Mouse (Mus musculus) kidney, postnatal 0 days (tissue): ENCODE data around the gene Rd3. TPM values are rescaled to one million over a fixed set of nuclear protein-coding genes. Genes with fewer than 3 reads are reported as not detected.
A peak's percentile ranks its signal among the peaks of the same experiment; 100 is the strongest.

Source experiments
- ATAC-seq: fragments of 200-750 bp; cut with Nextera tagmentation; replicated peaks from 2 replicates; pipeline ENCODE4 v1.8.0; 2017; ENCODE audit warnings: low read depth, moderate number of reproducible peaks, moderate TSS enrichment, moderate library complexity; ENCODE audit not compliant: low FRiP score
- DNase-seq: peaks from one replicate; pipeline ENCODE4 v3.0.0-alpha.2; 2016; ENCODE audit warnings: low spot score
- H3K27ac ChIP-seq: fragments of 300-500 bp; sonication (generic); 2 replicates; pipeline ENCODE4 v1.5.1; 2014; ENCODE audit warnings: mild to moderate bottlenecking
- H3K27me3 ChIP-seq: fragments of 300-500 bp; sonication (generic); 2 replicates; pipeline ENCODE4 v1.6.1; 2014; ENCODE audit warnings: low read length, mixed read lengths; ENCODE audit not compliant: insufficient read depth
- H3K36me3 ChIP-seq: fragments of 300-500 bp; sonication (generic); 2 replicates; pipeline ENCODE4 v1.6.1; 2014; ENCODE audit warnings: low read length, mixed read lengths; ENCODE audit not compliant: insufficient read depth
- H3K4me1 ChIP-seq: fragments of 300-500 bp; sonication (generic); replicated peaks from 2 replicates; pipeline ENCODE4 v1.6.1; 2014; ENCODE audit warnings: antibody characterized with exemption, low read length, mixed read lengths; ENCODE audit not compliant: insufficient read depth
- H3K4me2 ChIP-seq: fragments of 300-500 bp; sonication (generic); 2 replicates; pipeline ENCODE4 v1.6.1; 2014; ENCODE audit warnings: mild to moderate bottlenecking, low read length, moderate library complexity, mixed read lengths
- H3K4me3 ChIP-seq: fragments of 300-500 bp; sonication (generic); replicated peaks from 2 replicates; pipeline ENCODE4 v1.5.1; 2014; ENCODE audit warnings: low read depth, low read length
- H3K9ac ChIP-seq: fragments of 300-500 bp; sonication (generic); 2 replicates; pipeline ENCODE4 v1.6.1; 2014; ENCODE audit warnings: low read depth, low read length
- H3K9me3 ChIP-seq: fragments of 300-500 bp; sonication (generic); replicated peaks from 2 replicates; pipeline ENCODE4 v1.6.1; 2016; ENCODE audit warnings: low read length, inconsistent platforms, mixed read lengths
- CTCF ChIP-seq: IDR thresholded peaks from 2 replicates; pipeline ENCODE4 v1.5.1; 2016; ENCODE audit warnings: antibody characterized with exemption, low read depth, mild to moderate bottlenecking, moderate library complexity
- WGBS: fragments of 180-500 bp; shearing (Covaris S2); extraction: QIAGEN DNeasy Blood & Tissue Kit; methylation state at CpG from one replicate; pipeline ENCODE4 v1.1.7; 2014; 5-methylcytosine and 5-hydroxymethylcytosine counted together
- polyA plus RNA-seq: library from polyadenylated mRNA; unstranded; fragments of >200 nt; fragmentation: Nextera tagmentation; extraction: Ambion mirVana; gene quantifications from 2 replicates; pipeline ENCODE4 v1.2.1, GENCODE M21; 2015

Gene Rd3
- polyA plus RNA-seq, 1 experiment from 2014 or later = 0.51 TPM

- ATAC-seq = peak; percentile 92
- Histone ChIP-seq H3K9ac (peak overlapping the region; percentile 63), H3K4me3 (peak overlapping the region; percentile 42), H3K9me3 (no peaks in the 10 kb centered on the region), H3K4me2 (peak overlapping the region; percentile 57), H3K27me3 (no peaks in the 10 kb centered on the region), H3K27ac (peak overlapping the region; percentile 81), H3K36me3 (no peaks in the 10 kb centered on the region), H3K4me1 (peaks cover 4% of the 10 kb centered on the region; the same call in 1 of the 2 replicates)
- under 1% methylated on average over 22 of the region's 22 CpGs for WGBS
- no peak for TF ChIP-seq CTCF
- peak; percentile 99 for DNase-seq
These were observed 12.8 kb downstream of the Rd3 start for GRCm38 (mm10) chr1:191989994-191990393.

- TF ChIP-seq CTCF = no peak
- peak; percentile 52 for DNase-seq
- Histone ChIP-seq H3K4me1 (0 out of 2 replicates have a peak, but pooled peaks cover 4% of the 10 kb centered on the region), H3K4me2 (no peak overlapping the region), H3K9ac (0 out of 2 replicates have a peak overlapping the region, but pooled peaks have one; percentile 31), H3K27me3 (no peaks in the 10 kb centered on the region), H3K9me3 (no peaks in the 10 kb centered on the region), H3K4me3 (no peak overlapping the region), H3K36me3 (peaks cover 5% of the 10 kb centered on the region; the same call in 1 of the 2 replicates), H3K27ac (peak overlapping the region; percentile 44; the same call in 1 of the 2 replicates)
- peak; percentile 27; the same call in 1 of the 2 replicates for ATAC-seq
- WGBS = 48% methylated on average over 7 of the region's 7 CpGs
These were observed 15.0 kb downstream of the Rd3 start for GRCm38 (mm10) chr1:191992040-191992780.

- no peak overlapping the region for H3K4me3 ChIP-seq
- 0 out of 2 replicates have a peak, but pooled peaks cover 4% of the 10 kb centered on the region for H3K4me1 ChIP-seq
- no peak overlapping the region for H3K27ac ChIP-seq
- DNase-seq = no peak
- ATAC-seq = no peak
- peaks cover 20% of the 10 kb centered on the region; the same call in 1 of the 2 replicates for H3K36me3 ChIP-seq
- H3K9ac ChIP-seq = no peak overlapping the region
- 73% methylated on average over 5 of the region's 5 CpGs for WGBS
- TF ChIP-seq CTCF = no peak
- no peaks in the 10 kb centered on the region for H3K27me3 ChIP-seq
- no peaks in the 10 kb centered on the region for H3K9me3 ChIP-seq
- no peak overlapping the region for H3K4me2 ChIP-seq
These were observed 17.3 kb downstream of the Rd3 start for GRCm38 (mm10) chr1:191994476-191994875.

GRCm38 (mm10) chr1:191995488-191995887 is 18.3 kb downstream of the Rd3 start:
- Histone ChIP-seq H3K9me3 (no peaks in the 10 kb centered on the region), H3K4me1 (0 out of 2 replicates have a peak, but pooled peaks cover 4% of the 10 kb centered on the region), H3K4me2 (no peak overlapping the region), H3K27ac (no peak overlapping the region), H3K36me3 (peaks cover 27% of the 10 kb centered on the region), H3K9ac (no peak overlapping the region), H3K27me3 (no peaks in the 10 kb centered on the region), H3K4me3 (no peak overlapping the region)
- 73% methylated on average over 4 of the region's 4 CpGs for WGBS
- ATAC-seq (no peak), DNase-seq (peak; percentile 31)
- peak; percentile 80 for TF ChIP-seq CTCF

- 0 out of 2 replicates have a peak, but pooled peaks cover 4% of the 10 kb centered on the region for H3K4me1 ChIP-seq
- H3K9me3 ChIP-seq = no peaks in the 10 kb centered on the region
- WGBS = 87% methylated on average over 7 of the region's 7 CpGs
- TF ChIP-seq CTCF = no peak
- no peak overlapping the region for H3K27ac ChIP-seq
- no peaks in the 10 kb centered on the region for H3K27me3 ChIP-seq
- ATAC-seq (no peak), DNase-seq (no peak)
- no peak overlapping the region for H3K4me3 ChIP-seq
- peaks cover 32% of the 10 kb centered on the region for H3K36me3 ChIP-seq
- no peak overlapping the region for H3K4me2 ChIP-seq
- no peak overlapping the region for H3K9ac ChIP-seq
These were observed 18.7 kb downstream of the Rd3 start for GRCm38 (mm10) chr1:191995916-191996315.

- H3K4me3 ChIP-seq = no peak overlapping the region
- H3K9ac ChIP-seq = no peak overlapping the region
- no peak overlapping the region for H3K27ac ChIP-seq
- H3K36me3 ChIP-seq = peaks cover 35% of the 10 kb centered on the region
- ATAC-seq (no peak), DNase-seq (no peak)
- no peak for TF ChIP-seq CTCF
- H3K27me3 ChIP-seq = no peaks in the 10 kb centered on the region
- no peaks in the 10 kb centered on the region for H3K9me3 ChIP-seq
- H3K4me2 ChIP-seq = no peak overlapping the region
- 90% methylated on average over 8 of the region's 8 CpGs for WGBS
- H3K4me1 ChIP-seq = 0 out of 2 replicates have a peak, but pooled peaks cover 4% of the 10 kb centered on the region
These were observed 19.5 kb downstream of the Rd3 start for GRCm38 (mm10) chr1:191996621-191997185.
